Mouse (Mus musculus) megakaryocyte, embryonic 14.5 days (primary cell): ENCODE measurements around the gene Fam189a2. TPM values are rescaled to one million over a fixed set of nuclear protein-coding genes. Genes with fewer than 3 reads are reported as not detected.

ENCODE experiments used
- H3K27me3 ChIP-seq: replicated peaks from 2 replicates; pipeline ENCODE3; 2012; ENCODE audit warnings: inconsistent platforms
- H3K36me3 ChIP-seq: replicated peaks from 2 replicates; pipeline ENCODE3; 2012; ENCODE audit warnings: low read length, inconsistent platforms, mixed read lengths
- H3K4me1 ChIP-seq: 2 replicates; pipeline ENCODE4 v1.6.1; 2012; ENCODE audit warnings: inconsistent platforms
- H3K4me3 ChIP-seq: replicated peaks from 2 replicates; pipeline ENCODE3; 2012; ENCODE audit warnings: moderate library complexity, mild to moderate bottlenecking, inconsistent platforms
- H3K9me3 ChIP-seq: 2 replicates; pipeline ENCODE4 v1.6.1; 2012; ENCODE audit warnings: inconsistent platforms
- FLI1 ChIP-seq: IDR thresholded peaks from 2 replicates; pipeline ENCODE4 v1.6.1; 2012; ENCODE audit warnings: low read length, inconsistent platforms, mixed read lengths
- GATA1 ChIP-seq: IDR thresholded peaks from 3 replicates; pipeline ENCODE4 v1.6.1; 2012; ENCODE audit warnings: mixed read lengths, low read length, inconsistent platforms, borderline replicate concordance
- polyA plus RNA-seq: library from polyadenylated mRNA; stranded (reverse); fragments of >175 nt; gene quantifications from 2 replicates; pipeline ENCODE4 v1.2.3, GENCODE M21; 2012; ENCODE audit warnings: low replicate concordance; ENCODE audit not compliant: insufficient read depth

Gene Fam189a2
- polyA plus RNA-seq, 1 experiment = not detected

GRCm38 (mm10) chr19:24029616-24030510, 956 bp downstream of the Fam189a2 start:
- Histone ChIP-seq H3K27me3 (peaks cover 75% of the 10 kb centered on the region), H3K4me3 (peak overlapping the region; percentile 87), H3K36me3 (no peaks in the 10 kb centered on the region), H3K9me3 (no peaks in the 10 kb centered on the region), H3K4me1 (peaks cover 11% of the 10 kb centered on the region)
- no peak for TF ChIP-seq FLI1
- TF ChIP-seq GATA1 = no peak

- Histone ChIP-seq H3K9me3 (no peaks in the 10 kb centered on the region), H3K36me3 (no peaks in the 10 kb centered on the region), H3K27me3 (peaks cover 44% of the 10 kb centered on the region), H3K4me3 (no peak overlapping the region), H3K4me1 (peaks cover 6% of the 10 kb centered on the region)
- TF ChIP-seq FLI1 (no peak), GATA1 (no peak)
These were observed 4.9 kb downstream of the Fam189a2 start for GRCm38 (mm10) chr19:24025876-24026275.

GRCm38 (mm10) chr19:24024667-24025066, 6.2 kb downstream of the Fam189a2 start:
- no peaks in the 10 kb centered on the region for H3K9me3 ChIP-seq
- H3K36me3 ChIP-seq = no peaks in the 10 kb centered on the region
- peaks cover 34% of the 10 kb centered on the region for H3K27me3 ChIP-seq
- no peaks in the 10 kb centered on the region for H3K4me1 ChIP-seq
- TF ChIP-seq GATA1 (no peak), FLI1 (no peak)
- no peak overlapping the region for H3K4me3 ChIP-seq

- Histone ChIP-seq H3K36me3 (no peaks in the 10 kb centered on the region), H3K9me3 (no peaks in the 10 kb centered on the region), H3K27me3 (peaks cover 30% of the 10 kb centered on the region), H3K4me3 (no peak overlapping the region), H3K4me1 (no peaks in the 10 kb centered on the region)
- TF ChIP-seq FLI1 (no peak), GATA1 (no peak)
These were observed 6.7 kb downstream of the Fam189a2 start for GRCm38 (mm10) chr19:24024131-24024530.

GRCm38 (mm10) chr19:24023351-24023750, 7.5 kb downstream of the Fam189a2 start:
- peaks cover 27% of the 10 kb centered on the region for H3K27me3 ChIP-seq
- no peaks in the 10 kb centered on the region for H3K4me1 ChIP-seq
- H3K9me3 ChIP-seq = no peaks in the 10 kb centered on the region
- no peaks in the 10 kb centered on the region for H3K36me3 ChIP-seq
- no peak overlapping the region for H3K4me3 ChIP-seq
- no peak for TF ChIP-seq FLI1
- no peak for TF ChIP-seq GATA1

GRCm38 (mm10) chr19:24022771-24023170, 8.0 kb downstream of the Fam189a2 start:
- TF ChIP-seq FLI1 (no peak), GATA1 (no peak)
- H3K4me3 ChIP-seq = no peak overlapping the region
- H3K4me1 ChIP-seq = peaks cover 3% of the 10 kb centered on the region; the same call in 1 of the 2 replicates

GRCm38 (mm10) chr19:24022301-24022700, 8.5 kb downstream of the Fam189a2 start:
- Histone ChIP-seq H3K36me3 (no peaks in the 10 kb centered on the region), H3K27me3 (peaks cover 20% of the 10 kb centered on the region), H3K4me3 (peak overlapping the region; percentile 33), H3K9me3 (no peaks in the 10 kb centered on the region), H3K4me1 (peaks cover 8% of the 10 kb centered on the region)
- TF ChIP-seq GATA1 (no peak), FLI1 (no peak)

More at GRCm38 (mm10) chr19:24022771-24023170, 8.0 kb downstream of the Fam189a2 start:
- H3K9me3 ChIP-seq = no peaks in the 10 kb centered on the region
- peaks cover 21% of the 10 kb centered on the region for H3K27me3 ChIP-seq
- H3K36me3 ChIP-seq = no peaks in the 10 kb centered on the region

GRCm38 (mm10) chr19:24020736-24021135, 10.1 kb downstream of the Fam189a2 start:
- Histone ChIP-seq H3K4me1 (peaks cover 15% of the 10 kb centered on the region), H3K4me3 (no peak overlapping the region), H3K9me3 (no peaks in the 10 kb centered on the region), H3K27me3 (peaks cover 22% of the 10 kb centered on the region), H3K36me3 (no peaks in the 10 kb centered on the region)
- TF ChIP-seq FLI1 = no peak
- TF ChIP-seq GATA1 = no peak

- H3K27me3 ChIP-seq = peaks cover 12% of the 10 kb centered on the region
- no peak for TF ChIP-seq FLI1
- no peak for TF ChIP-seq GATA1
- H3K4me1 ChIP-seq = peaks cover 15% of the 10 kb centered on the region
- H3K36me3 ChIP-seq = no peaks in the 10 kb centered on the region
- H3K9me3 ChIP-seq = no peaks in the 10 kb centered on the region
- H3K4me3 ChIP-seq = no peak overlapping the region
These were observed 11.2 kb downstream of the Fam189a2 start for GRCm38 (mm10) chr19:24019609-24020008.

- no peaks in the 10 kb centered on the region for H3K9me3 ChIP-seq
- TF ChIP-seq GATA1 (no peak), FLI1 (no peak)
- H3K4me3 ChIP-seq = no peak overlapping the region
- no peaks in the 10 kb centered on the region for H3K36me3 ChIP-seq
- H3K27me3 ChIP-seq = peaks cover 12% of the 10 kb centered on the region
- H3K4me1 ChIP-seq = peaks cover 15% of the 10 kb centered on the region
These were observed 12.4 kb downstream of the Fam189a2 start for GRCm38 (mm10) chr19:24018396-24018795.
